Mouse (Mus musculus): ENCODE data around the gene Olfr1138. TPM values are rescaled to one million over a fixed set of nuclear protein-coding genes. Genes with fewer than 3 reads are reported as not detected.
A peak's percentile ranks its signal among the peaks of the same experiment; 100 is the strongest.

Gene Olfr1138
- polyA plus RNA-seq (2015; fragmentation: Nextera tagmentation; extraction: Ambion mirVana): not detected in 2 replicates

DNA sequence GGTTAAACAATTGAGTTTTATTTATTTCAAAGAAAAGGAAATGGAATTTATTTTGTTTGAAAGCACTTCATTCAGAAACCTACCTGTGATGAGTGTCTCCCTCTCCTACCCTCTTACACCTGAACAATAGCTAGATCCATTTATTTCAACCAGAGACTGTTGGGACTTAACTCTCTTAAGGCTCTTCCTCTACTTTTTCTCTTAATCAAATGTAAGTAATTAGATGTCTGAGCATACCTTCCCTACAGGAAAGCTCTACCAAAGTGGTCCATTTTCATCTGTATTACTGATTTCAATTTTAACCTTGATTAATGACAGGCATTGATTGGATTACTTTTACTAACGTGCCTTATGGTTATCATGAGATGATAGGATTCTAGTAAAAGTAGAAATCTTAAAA lies at the start of gene Olfr1138:
Gene Olfr1138, minus strand, starts transcription at position 101 of the 400 bp plus-strand sequence.
- no peak for ATAC-seq (replicated peaks; ENCODE audit: low FRiP score, low read depth)
- Histone ChIP-seq H3K4me3 (replicated peaks; ENCODE audit: low read depth, low read length) (no peak within 1 kb of the TSS), H3K27me3 (ENCODE audit: insufficient read depth, low read length) (no peaks in the 10 kb centered on the region), H3K4me2 (ENCODE audit: low read length) (no peak within 1 kb of the TSS), H3K9ac (ENCODE audit: low read depth, low read length) (no peak within 1 kb of the TSS), H3K4me1 (replicated peaks; ENCODE audit: insufficient read depth, low read length) (no peaks in the 10 kb centered on the region), H3K27ac (no peak within 1 kb of the TSS), H3K9me3 (replicated peaks; ENCODE audit: low read length) (no peaks in the 10 kb centered on the region), H3K36me3 (ENCODE audit: insufficient read depth, low read length) (no peaks in the 10 kb centered on the region)
- no peak for DNase-seq (ENCODE audit: low spot score)
- 84% methylated on average over 1 of the region's 1 CpGs for WGBS
- no peak for TF ChIP-seq CTCF (IDR thresholded peaks at IDR 0.05; ENCODE audit: low read depth)

DNA sequence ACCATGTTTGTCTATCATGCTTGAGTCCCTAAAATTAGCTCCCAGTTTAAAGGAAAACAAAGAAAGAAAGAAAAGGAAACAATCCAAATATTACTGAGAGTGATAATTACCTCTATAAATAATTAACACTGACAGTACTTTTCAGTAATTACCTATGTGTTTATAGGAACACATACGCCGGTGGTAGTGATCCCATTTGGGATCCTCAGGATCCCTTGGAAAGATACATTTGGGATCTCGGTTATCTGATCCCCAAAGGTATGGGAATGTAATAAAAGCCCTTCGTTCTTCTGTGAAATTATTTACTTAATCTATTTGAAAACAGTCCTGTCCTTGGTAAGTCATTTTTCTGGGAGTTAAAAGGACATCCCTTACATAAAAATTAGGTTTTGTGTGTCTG lies 39.4 kb upstream of the Olfr1138 start, which contains the start of gene Olfr152:
Gene Olfr152, plus strand, starts transcription at position 301 of the 400 bp plus-strand sequence.
- Histone ChIP-seq H3K4me2 (ENCODE audit: low read length) (no peak within 1 kb of the TSS), H3K27ac (no peak within 1 kb of the TSS), H3K9me3 (replicated peaks; ENCODE audit: low read length) (no peaks in the 10 kb centered on the region; the same call in 1 of the 2 replicates), H3K4me3 (replicated peaks; ENCODE audit: low read depth, low read length) (no peak within 1 kb of the TSS), H3K27me3 (ENCODE audit: insufficient read depth, low read length) (no peaks in the 10 kb centered on the region), H3K4me1 (replicated peaks; ENCODE audit: insufficient read depth, low read length) (no peaks in the 10 kb centered on the region), H3K9ac (ENCODE audit: low read depth, low read length) (no peak within 1 kb of the TSS), H3K36me3 (ENCODE audit: insufficient read depth, low read length) (no peaks in the 10 kb centered on the region)
- DNase-seq (ENCODE audit: low spot score) (no peak), ATAC-seq (replicated peaks; ENCODE audit: low FRiP score, low read depth) (no peak)
- no peak for TF ChIP-seq CTCF (IDR thresholded peaks at IDR 0.05; ENCODE audit: low read depth)
- 69% methylated on average over 4 of the region's 4 CpGs for WGBS

DNA sequence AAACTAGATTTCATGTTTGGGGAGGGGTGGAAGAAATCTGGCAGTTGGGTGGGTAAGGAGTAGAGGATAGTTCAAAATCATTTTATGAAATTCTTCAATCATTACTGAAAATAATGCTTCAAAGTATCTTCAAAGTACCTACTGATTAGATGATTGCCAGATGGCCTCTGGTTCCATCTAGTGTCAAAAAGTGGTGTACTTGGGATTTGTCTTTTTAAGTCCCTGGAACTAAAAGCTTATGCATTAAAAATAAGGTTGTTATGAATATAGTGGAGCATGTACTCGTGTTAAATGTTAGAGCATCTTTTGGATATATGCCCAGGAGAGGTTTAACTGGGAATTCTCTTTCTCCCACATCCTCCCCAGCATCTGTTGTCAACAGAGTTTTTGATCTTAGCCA lies 36.4 kb upstream of the Olfr1138 start:
- Histone ChIP-seq H3K9me3 (replicated peaks; ENCODE audit: low read length) (no peaks in the 10 kb centered on the region; the same call in 1 of the 2 replicates), H3K4me2 (ENCODE audit: low read length) (no peak overlapping the region), H3K9ac (ENCODE audit: low read depth, low read length) (no peak overlapping the region), H3K27ac (no peak overlapping the region), H3K36me3 (ENCODE audit: insufficient read depth, low read length) (no peaks in the 10 kb centered on the region), H3K4me1 (replicated peaks; ENCODE audit: insufficient read depth, low read length) (no peaks in the 10 kb centered on the region), H3K27me3 (ENCODE audit: insufficient read depth, low read length) (no peaks in the 10 kb centered on the region), H3K4me3 (replicated peaks; ENCODE audit: low read depth, low read length) (no peak overlapping the region)
- ATAC-seq (replicated peaks; ENCODE audit: low FRiP score, low read depth) (no peak), DNase-seq (ENCODE audit: low spot score) (no peak)
- TF ChIP-seq CTCF (IDR thresholded peaks at IDR 0.05; ENCODE audit: low read depth): peak; percentile 13; the same call in 1 of the 2 replicates
- 52% methylated on average over 1 of the region's 1 CpGs for WGBS

DNA sequence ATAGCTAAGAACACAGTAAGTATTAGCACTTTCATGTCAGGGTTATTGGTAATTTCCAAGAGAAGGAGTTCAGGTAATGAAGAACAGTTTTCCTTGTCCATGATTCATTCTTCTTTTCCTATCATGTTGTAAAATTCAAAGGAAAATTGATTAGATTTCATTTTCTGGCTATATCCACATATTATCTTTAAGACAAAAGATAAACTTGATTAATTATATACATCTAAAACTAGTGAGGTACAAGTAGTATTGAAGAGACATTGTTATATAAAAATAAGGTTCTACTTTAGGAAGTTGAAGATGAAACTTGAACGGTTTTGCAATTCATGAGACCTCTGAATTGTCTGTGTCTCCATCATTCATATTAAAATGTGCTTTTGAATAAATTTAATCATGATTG lies 14.1 kb upstream of the Olfr1138 start, which contains the start of gene Olfr1141:
Gene Olfr1141, minus strand, starts transcription at position 101 of the 400 bp plus-strand sequence.
- H3K9ac ChIP-seq (ENCODE audit: low read depth, low read length): no peak within 1 kb of the TSS
- DNase-seq (ENCODE audit: low spot score) (no peak), ATAC-seq (replicated peaks; ENCODE audit: low FRiP score, low read depth) (no peak)
- no peaks in the 10 kb centered on the region for H3K4me1 ChIP-seq (replicated peaks; ENCODE audit: insufficient read depth, low read length)
- 83% methylated on average over 1 of the region's 1 CpGs for WGBS
- H3K27ac ChIP-seq: no peak within 1 kb of the TSS
- no peak within 1 kb of the TSS for H3K4me2 ChIP-seq (ENCODE audit: low read length)
- H3K36me3 ChIP-seq (ENCODE audit: insufficient read depth, low read length): no peaks in the 10 kb centered on the region
- no peak within 1 kb of the TSS for H3K4me3 ChIP-seq (replicated peaks; ENCODE audit: low read depth, low read length)
- H3K27me3 ChIP-seq (ENCODE audit: insufficient read depth, low read length): no peaks in the 10 kb centered on the region
- H3K9me3 ChIP-seq (replicated peaks; ENCODE audit: low read length): no peaks in the 10 kb centered on the region
- TF ChIP-seq CTCF (IDR thresholded peaks at IDR 0.05; ENCODE audit: low read depth): no peak

DNA sequence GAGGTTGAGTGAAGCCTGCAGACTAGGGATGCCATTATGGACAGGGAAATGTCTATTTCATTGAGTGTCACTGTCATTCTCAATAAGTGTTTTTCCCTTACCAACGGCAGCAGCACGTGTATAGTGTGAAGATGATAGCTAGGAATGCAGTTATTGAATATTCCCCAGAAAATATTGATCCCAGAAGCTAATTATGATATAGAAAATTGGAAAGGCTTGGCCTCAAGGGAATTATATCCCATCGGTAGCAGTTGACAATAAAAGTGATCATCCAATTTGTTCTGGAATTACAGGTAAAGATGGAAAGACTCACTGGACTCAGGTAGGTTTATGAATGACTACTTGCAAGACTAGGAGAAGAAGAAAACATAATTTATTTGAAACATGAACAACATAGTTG lies 3.7 kb upstream of the Olfr1138 start, which contains the start of gene Olfr1140:
Gene Olfr1140, plus strand, starts transcription at position 301 of the 400 bp plus-strand sequence.
- no peak within 1 kb of the TSS for H3K27ac ChIP-seq
- H3K4me3 ChIP-seq (replicated peaks; ENCODE audit: low read depth, low read length): no peak within 1 kb of the TSS
- H3K9ac ChIP-seq (ENCODE audit: low read depth, low read length): no peak within 1 kb of the TSS
- no peaks in the 10 kb centered on the region for H3K9me3 ChIP-seq (replicated peaks; ENCODE audit: low read length)
- H3K4me2 ChIP-seq (ENCODE audit: low read length): no peak within 1 kb of the TSS
- no peaks in the 10 kb centered on the region for H3K27me3 ChIP-seq (ENCODE audit: insufficient read depth, low read length)
- no peaks in the 10 kb centered on the region for H3K4me1 ChIP-seq (replicated peaks; ENCODE audit: insufficient read depth, low read length)
- no peaks in the 10 kb centered on the region for H3K36me3 ChIP-seq (ENCODE audit: insufficient read depth, low read length)
- DNase-seq (ENCODE audit: low spot score) (no peak), ATAC-seq (replicated peaks; ENCODE audit: low FRiP score, low read depth) (no peak)
- WGBS: 76% methylated on average over 3 of the region's 3 CpGs
- TF ChIP-seq CTCF (IDR thresholded peaks at IDR 0.05; ENCODE audit: low read depth): no peak

DNA sequence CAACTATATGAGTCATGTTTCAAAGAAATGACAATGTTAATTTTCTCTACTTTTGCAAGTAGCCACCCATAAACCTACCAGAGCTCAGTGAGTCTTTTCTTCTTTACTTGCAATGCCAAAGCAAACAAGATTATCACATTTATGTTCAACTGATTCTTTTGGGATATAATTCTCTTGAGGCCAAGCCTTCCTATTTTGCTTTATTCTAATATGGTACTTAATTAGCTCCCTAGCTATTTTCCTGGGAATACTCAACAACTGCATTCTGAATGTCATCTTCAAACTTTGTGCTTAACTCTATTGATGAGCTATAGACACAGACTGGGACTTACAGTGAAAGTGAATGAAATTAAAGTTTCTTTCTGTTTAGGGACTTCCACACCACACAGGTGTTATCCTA lies 26.7 kb downstream of the Olfr1138 start, which contains the start of gene Olfr1137:
Gene Olfr1137, minus strand, starts transcription at position 101 of the 400 bp plus-strand sequence.
- Histone ChIP-seq H3K27me3 (ENCODE audit: insufficient read depth, low read length) (no peaks in the 10 kb centered on the region), H3K4me1 (replicated peaks; ENCODE audit: insufficient read depth, low read length) (no peaks in the 10 kb centered on the region), H3K4me3 (replicated peaks; ENCODE audit: low read depth, low read length) (no peak within 1 kb of the TSS), H3K9me3 (replicated peaks; ENCODE audit: low read length) (no peaks in the 10 kb centered on the region), H3K36me3 (ENCODE audit: insufficient read depth, low read length) (no peaks in the 10 kb centered on the region), H3K9ac (ENCODE audit: low read depth, low read length) (no peak within 1 kb of the TSS), H3K4me2 (ENCODE audit: low read length) (no peak within 1 kb of the TSS), H3K27ac (no peak within 1 kb of the TSS)
- ATAC-seq (replicated peaks; ENCODE audit: low FRiP score, low read depth): no peak
- TF ChIP-seq CTCF (IDR thresholded peaks at IDR 0.05; ENCODE audit: low read depth): no peak
- DNase-seq (ENCODE audit: low spot score): no peak

DNA sequence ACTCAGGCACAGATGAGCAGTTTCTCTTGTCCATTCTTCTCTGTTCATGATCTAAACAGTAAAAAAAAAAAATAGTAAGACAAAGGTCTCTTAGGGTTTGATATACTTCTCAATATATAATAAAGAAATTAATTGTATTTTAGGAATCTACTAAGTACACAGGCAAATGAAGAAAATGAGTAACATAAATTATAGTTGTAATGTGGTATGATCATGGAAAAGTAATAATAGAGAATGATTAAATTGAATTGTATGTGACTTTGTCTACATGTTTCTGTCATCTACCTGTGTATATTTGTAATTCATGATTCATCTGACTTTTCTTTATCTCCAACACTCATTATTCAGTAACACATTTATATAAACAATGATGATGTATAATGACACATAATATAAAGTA lies 45.9 kb downstream of the Olfr1138 start, which contains the start of gene Olfr1136:
Gene Olfr1136, minus strand, starts transcription at position 101 of the 400 bp plus-strand sequence.
- ATAC-seq (replicated peaks; ENCODE audit: low FRiP score, low read depth) (no peak), DNase-seq (ENCODE audit: low spot score) (no peak)
- H3K4me3 ChIP-seq (replicated peaks; ENCODE audit: low read depth, low read length): no peak within 1 kb of the TSS
- H3K9ac ChIP-seq (ENCODE audit: low read depth, low read length): no peak within 1 kb of the TSS
- H3K4me2 ChIP-seq (ENCODE audit: low read length): no peak within 1 kb of the TSS
- H3K27ac ChIP-seq: no peak within 1 kb of the TSS
- no peaks in the 10 kb centered on the region for H3K27me3 ChIP-seq (ENCODE audit: insufficient read depth, low read length)
- no peaks in the 10 kb centered on the region for H3K9me3 ChIP-seq (replicated peaks; ENCODE audit: low read length)
- no peaks in the 10 kb centered on the region for H3K36me3 ChIP-seq (ENCODE audit: insufficient read depth, low read length)
- TF ChIP-seq CTCF (IDR thresholded peaks at IDR 0.05; ENCODE audit: low read depth): no peak
- H3K4me1 ChIP-seq (replicated peaks; ENCODE audit: insufficient read depth, low read length): no peaks in the 10 kb centered on the region

Other genes starting within 250 kb of the Olfr1138 start
- not detected in 2 replicates for gene Pramel7, start 242.9 kb downstream of the Olfr1138 start, polyA plus RNA-seq (2015; fragmentation: Nextera tagmentation; extraction: Ambion mirVana)
- gene Pramel6, start 233.4 kb downstream of the Olfr1138 start, polyA plus RNA-seq (2015; fragmentation: Nextera tagmentation; extraction: Ambion mirVana): not detected in 2 replicates
- gene Olfr153, start 208.2 kb downstream of the Olfr1138 start, polyA plus RNA-seq (2015; fragmentation: Nextera tagmentation; extraction: Ambion mirVana): not detected in 2 replicates
- not detected in 2 replicates for gene Olfr1128, start 194.4 kb downstream of the Olfr1138 start, polyA plus RNA-seq (2015; fragmentation: Nextera tagmentation; extraction: Ambion mirVana)
- gene Olfr1129, start 166.1 kb downstream of the Olfr1138 start, polyA plus RNA-seq (2015; fragmentation: Nextera tagmentation; extraction: Ambion mirVana): not detected in 2 replicates
- not detected in 2 replicates for gene Olfr1130, start 133.8 kb downstream of the Olfr1138 start, polyA plus RNA-seq (2015; fragmentation: Nextera tagmentation; extraction: Ambion mirVana)
- not detected in 2 replicates for gene Olfr1131, start 112.9 kb downstream of the Olfr1138 start, polyA plus RNA-seq (2015; fragmentation: Nextera tagmentation; extraction: Ambion mirVana)
- not detected in 2 replicates for gene Olfr1132, start 102.4 kb downstream of the Olfr1138 start, polyA plus RNA-seq (2015; fragmentation: Nextera tagmentation; extraction: Ambion mirVana)
- not detected in 2 replicates for gene Olfr1133, start 92.6 kb downstream of the Olfr1138 start, polyA plus RNA-seq (2015; fragmentation: Nextera tagmentation; extraction: Ambion mirVana)
- gene Olfr1134, start 81.5 kb downstream of the Olfr1138 start, polyA plus RNA-seq (2015; fragmentation: Nextera tagmentation; extraction: Ambion mirVana): not detected in 2 replicates
- not detected in 2 replicates for gene Olfr1135, start 66.3 kb downstream of the Olfr1138 start, polyA plus RNA-seq (2015; fragmentation: Nextera tagmentation; extraction: Ambion mirVana)
- not detected in 2 replicates for gene Olfr1136, start 46.0 kb downstream of the Olfr1138 start, polyA plus RNA-seq (2015; fragmentation: Nextera tagmentation; extraction: Ambion mirVana)
- gene Olfr1137, start 26.8 kb downstream of the Olfr1138 start, polyA plus RNA-seq (2015; fragmentation: Nextera tagmentation; extraction: Ambion mirVana): not detected in 2 replicates
- not detected in 2 replicates for gene Olfr1140, start 3.8 kb upstream of the Olfr1138 start, polyA plus RNA-seq (2015; fragmentation: Nextera tagmentation; extraction: Ambion mirVana)
- not detected in 2 replicates for gene Olfr1141, start 14.0 kb upstream of the Olfr1138 start, polyA plus RNA-seq (2015; fragmentation: Nextera tagmentation; extraction: Ambion mirVana)
- not detected in 2 replicates for gene Olfr152, start 39.5 kb upstream of the Olfr1138 start, polyA plus RNA-seq (2015; fragmentation: Nextera tagmentation; extraction: Ambion mirVana)
- not detected in 2 replicates for gene Olfr1143, start 60.6 kb upstream of the Olfr1138 start, polyA plus RNA-seq (2015; fragmentation: Nextera tagmentation; extraction: Ambion mirVana)
- not detected in 2 replicates for gene Olfr1145, start 69.8 kb upstream of the Olfr1138 start, polyA plus RNA-seq (2015; fragmentation: Nextera tagmentation; extraction: Ambion mirVana)
- gene Olfr1148, start 90.6 kb upstream of the Olfr1138 start, polyA plus RNA-seq (2015; fragmentation: Nextera tagmentation; extraction: Ambion mirVana): not detected in 2 replicates
- not detected in 2 replicates for gene Olfr1150-ps1, start 104.0 kb upstream of the Olfr1138 start, polyA plus RNA-seq (2015; fragmentation: Nextera tagmentation; extraction: Ambion mirVana)
- not detected in 2 replicates for gene Olfr1151, start 115.9 kb upstream of the Olfr1138 start, polyA plus RNA-seq (2015; fragmentation: Nextera tagmentation; extraction: Ambion mirVana)
- not detected in 2 replicates for gene Olfr1152, start 126.5 kb upstream of the Olfr1138 start, polyA plus RNA-seq (2015; fragmentation: Nextera tagmentation; extraction: Ambion mirVana)
- not detected in 2 replicates for gene Olfr1153, start 155.0 kb upstream of the Olfr1138 start, polyA plus RNA-seq (2015; fragmentation: Nextera tagmentation; extraction: Ambion mirVana)
- not detected in 2 replicates for gene Olfr1154, start 165.2 kb upstream of the Olfr1138 start, polyA plus RNA-seq (2015; fragmentation: Nextera tagmentation; extraction: Ambion mirVana)
- not detected in 2 replicates for gene Olfr1155, start 205.2 kb upstream of the Olfr1138 start, polyA plus RNA-seq (2015; fragmentation: Nextera tagmentation; extraction: Ambion mirVana)
- not detected in 2 replicates for gene Olfr1156, start 213.1 kb upstream of the Olfr1138 start, polyA plus RNA-seq (2015; fragmentation: Nextera tagmentation; extraction: Ambion mirVana)
- not detected in 2 replicates for gene Olfr1157, start 228.3 kb upstream of the Olfr1138 start, polyA plus RNA-seq (2015; fragmentation: Nextera tagmentation; extraction: Ambion mirVana)
- not detected in 2 replicates for gene Olfr74, start 234.7 kb upstream of the Olfr1138 start, polyA plus RNA-seq (2015; fragmentation: Nextera tagmentation; extraction: Ambion mirVana)